Mouse (Mus musculus) thymus, adult 18-20 months (tissue): Measurements from ENCODE around the gene Itga7.
A peak's percentile ranks its signal among the peaks of the same experiment; 100 is the strongest.

Source experiments
- DNase-seq, 2 experiments: peaks; one replicate each; pipeline ENCODE4 v3.0.0; 2022; ENCODE audit warnings: mixed read lengths in 2 of 2

Itga7 gene

GRCm38 (mm10) chr10:128933574-128933973 is at the start of gene Itga7:
Gene Itga7 (plus strand): TSS chr10:128933818.
- DNase-seq: no peak

GRCm38 (mm10) chr10:128888941-128889827 is 44.4 kb upstream of the Itga7 start:
- no peak for DNase-seq

- DNase-seq: no peak
Measured at GRCm38 (mm10) chr10:128889846-128890245, 43.8 kb upstream of the Itga7 start.

- no peak for DNase-seq
Measured at GRCm38 (mm10) chr10:128890383-128891295, 43.0 kb upstream of the Itga7 start.

- peak; percentile 55 to 66 for DNase-seq
Measured at GRCm38 (mm10) chr10:128891296-128892094, 42.1 kb upstream of the Itga7 start, which contains the start of gene Gdf11. Gene Gdf11 (minus strand): TSS chr10:128891718.

- no peak for DNase-seq
Measured at GRCm38 (mm10) chr10:128892246-128892645, 41.4 kb upstream of the Itga7 start.

GRCm38 (mm10) chr10:128895437-128895836 is 38.2 kb upstream of the Itga7 start:
- peak in 1 of 2 experiments; percentile 49 for DNase-seq

- no peak for DNase-seq
Measured at GRCm38 (mm10) chr10:128895952-128896693, 37.5 kb upstream of the Itga7 start.

- DNase-seq: no peak
Measured at GRCm38 (mm10) chr10:128896807-128897206, 36.8 kb upstream of the Itga7 start.

- DNase-seq: no peak
Measured at GRCm38 (mm10) chr10:128897501-128897900, 36.1 kb upstream of the Itga7 start.

- no peak for DNase-seq
Measured at GRCm38 (mm10) chr10:128899759-128900490, 33.7 kb upstream of the Itga7 start.

GRCm38 (mm10) chr10:128900698-128901097 is 32.9 kb upstream of the Itga7 start, which contains the start of gene Cd63:
Gene Cd63 (plus strand): TSS chr10:128900989.
- no peak for DNase-seq

GRCm38 (mm10) chr10:128901409-128901808 is 32.2 kb upstream of the Itga7 start:
- DNase-seq: no peak

- no peak for DNase-seq
Measured at GRCm38 (mm10) chr10:128902409-128902988, 31.1 kb upstream of the Itga7 start.

- no peak for DNase-seq
Measured at GRCm38 (mm10) chr10:128904812-128905211, 28.8 kb upstream of the Itga7 start.

GRCm38 (mm10) chr10:128908778-128909448 is 24.7 kb upstream of the Itga7 start:
- no peak for DNase-seq

GRCm38 (mm10) chr10:128909567-128910028 is 24.0 kb upstream of the Itga7 start:
- no peak for DNase-seq

GRCm38 (mm10) chr10:128910066-128910841 is 23.4 kb upstream of the Itga7 start:
- DNase-seq: no peak

- DNase-seq: no peak
Measured at GRCm38 (mm10) chr10:128911430-128911829, 22.2 kb upstream of the Itga7 start.
